Mouse (Mus musculus): ENCODE results near the gene Akirin2. TPM values are rescaled to one million over a fixed set of nuclear protein-coding genes. Genes with fewer than 3 reads are reported as not detected.

Gene Akirin2
- polyA plus RNA-seq, 1 experiment from 2014 or later: 104 TPM

GRCm38 (mm10) chr4:34614630-34615094 lies 63.9 kb downstream of the Akirin2 start, which contains the start of the genes Orc3 and Rars2:
Gene Orc3, minus strand, starts transcription at chr4:34614944.
Gene Rars2, plus strand, starts transcription at chr4:34614957.
- WGBS: under 1% methylated on average over 42 of the region's 42 CpGs
- DNase-seq (ENCODE audit: low spot score): peak; percentile 96

GRCm38 (mm10) chr4:34615303-34615702 lies 64.6 kb downstream of the Akirin2 start:
- Histone ChIP-seq H3K9ac (ENCODE audit: low read depth, low read length) (peak overlapping the region; percentile 89), H3K27ac (ENCODE audit: low read depth, low read length) (no peak overlapping the region), H3K4me3 (ENCODE audit: low read depth, low read length) (peak overlapping the region; percentile 81), H3K36me3 (ENCODE audit: control insufficient read depth, insufficient read depth, low read length) (no peaks in the 10 kb centered on the region), H3K9me3 (ENCODE audit: control insufficient read depth, low read length) (no peaks in the 10 kb centered on the region), H3K27me3 (ENCODE audit: control insufficient read depth, insufficient read depth, low read length) (no peaks in the 10 kb centered on the region), H3K4me1 (replicated peaks; ENCODE audit: control insufficient read depth, insufficient read depth, low read length) (peaks cover 7% of the 10 kb centered on the region), H3K4me2 (replicated peaks; ENCODE audit: low read depth, low read length) (peak overlapping the region; percentile 88)
- peak; percentile 16 for DNase-seq (ENCODE audit: low spot score)
- ATAC-seq (ENCODE audit: low FRiP score): peak; percentile 22; the same call in 1 of the 2 replicates
- WGBS: 3% methylated on average over 13 of the region's 13 CpGs

More at GRCm38 (mm10) chr4:34614630-34615094, 63.9 kb downstream of the Akirin2 start, which contains the start of the genes Orc3 and Rars2:
- ATAC-seq (ENCODE audit: low FRiP score): peak; percentile 98
- H3K4me3 ChIP-seq (ENCODE audit: low read depth, low read length): peak within 1 kb of the TSS; percentile 81
- no peaks in the 10 kb centered on the region for H3K27me3 ChIP-seq (ENCODE audit: control insufficient read depth, insufficient read depth, low read length)
- H3K27ac ChIP-seq (ENCODE audit: low read depth, low read length): peak within 1 kb of the TSS; percentile 80
- H3K4me1 ChIP-seq (replicated peaks; ENCODE audit: control insufficient read depth, insufficient read depth, low read length): peaks cover 7% of the 10 kb centered on the region
- no peaks in the 10 kb centered on the region for H3K9me3 ChIP-seq (ENCODE audit: control insufficient read depth, low read length)
- H3K36me3 ChIP-seq (ENCODE audit: control insufficient read depth, insufficient read depth, low read length): no peaks in the 10 kb centered on the region
- peak within 1 kb of the TSS; percentile 89 for H3K9ac ChIP-seq (ENCODE audit: low read depth, low read length)
- H3K4me2 ChIP-seq (replicated peaks; ENCODE audit: low read depth, low read length): peak within 1 kb of the TSS; percentile 88

- Histone ChIP-seq H3K9ac (ENCODE audit: low read depth, low read length) (peak overlapping the region; percentile 89; the same call in 1 of the 2 replicates), H3K27me3 (ENCODE audit: control insufficient read depth, insufficient read depth, low read length) (no peaks in the 10 kb centered on the region), H3K4me3 (ENCODE audit: low read depth, low read length) (peak overlapping the region; percentile 81; the same call in 1 of the 2 replicates), H3K27ac (ENCODE audit: low read depth, low read length) (no peak overlapping the region), H3K4me1 (replicated peaks; ENCODE audit: control insufficient read depth, insufficient read depth, low read length) (peaks cover 7% of the 10 kb centered on the region), H3K36me3 (ENCODE audit: control insufficient read depth, insufficient read depth, low read length) (no peaks in the 10 kb centered on the region), H3K9me3 (ENCODE audit: control insufficient read depth, low read length) (no peaks in the 10 kb centered on the region), H3K4me2 (replicated peaks; ENCODE audit: low read depth, low read length) (peak overlapping the region; percentile 88; the same call in 1 of the 2 replicates)
- DNase-seq (ENCODE audit: low spot score) (no peak), ATAC-seq (ENCODE audit: low FRiP score) (no peak)
- WGBS: 52% methylated on average over 8 of the region's 8 CpGs
Measured at GRCm38 (mm10) chr4:34616146-34616545, 65.4 kb downstream of the Akirin2 start.

Other genes with a start within 250 kb of the Akirin2 start
- gene Orc3, start 64.0 kb downstream of the Akirin2 start, polyA plus RNA-seq (2014; fragmentation: Nextera tagmentation; extraction: Ambion mirVana): 119 and 127 TPM in 2 replicates
- 69.4 and 74.1 TPM in 2 replicates for gene Rars2, start 64.0 kb downstream of the Akirin2 start, polyA plus RNA-seq (2014; fragmentation: Nextera tagmentation; extraction: Ambion mirVana)
- gene Slc35a1, start 136.5 kb downstream of the Akirin2 start, polyA plus RNA-seq (2014; fragmentation: Nextera tagmentation; extraction: Ambion mirVana): 52.1 and 62.4 TPM in 2 replicates
- 4.5 and 5.1 TPM in 2 replicates for gene Cfap206, start 179.3 kb downstream of the Akirin2 start, polyA plus RNA-seq (2014; fragmentation: Nextera tagmentation; extraction: Ambion mirVana)
- not detected in 2 replicates for gene Gm136, start 205.3 kb downstream of the Akirin2 start, polyA plus RNA-seq (2014; fragmentation: Nextera tagmentation; extraction: Ambion mirVana)
- 43.6 and 50.5 TPM in 2 replicates for gene Smim8, start 227.5 kb downstream of the Akirin2 start, polyA plus RNA-seq (2014; fragmentation: Nextera tagmentation; extraction: Ambion mirVana)

Data from hindbrain, embryonic 11.5 days (tissue).